Mouse (Mus musculus): ENCODE data around the gene Rpa1.
"Not testable (repeated sequence)": the region's sequence is repeated elsewhere in the genome, so short reads cannot be mapped to it uniquely, and the experiment has no call there.

Gene Rpa1

DNA sequence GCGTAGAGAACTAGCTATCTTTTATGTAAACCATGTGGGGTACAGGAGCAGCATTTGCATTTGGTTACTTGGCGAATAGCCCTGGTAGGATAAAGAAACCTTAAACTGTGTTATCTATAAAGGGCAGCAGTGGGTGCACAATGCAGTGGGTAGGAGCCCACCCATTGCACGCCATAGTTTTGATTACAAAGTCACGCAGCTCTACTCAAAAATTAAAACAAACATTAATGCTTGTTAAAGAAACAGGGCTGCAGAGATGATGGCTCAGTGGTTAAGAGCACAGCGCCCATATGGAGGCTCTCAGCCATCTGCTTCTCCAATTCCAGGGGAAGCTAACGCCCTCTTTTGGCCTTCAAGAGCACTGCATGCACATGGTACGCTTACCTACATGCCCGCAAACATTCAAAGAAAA lies 24.8 kb downstream of the Rpa1 start:
- no peak for DNase-seq (ENCODE audit: low read depth, low spot score)

DNA sequence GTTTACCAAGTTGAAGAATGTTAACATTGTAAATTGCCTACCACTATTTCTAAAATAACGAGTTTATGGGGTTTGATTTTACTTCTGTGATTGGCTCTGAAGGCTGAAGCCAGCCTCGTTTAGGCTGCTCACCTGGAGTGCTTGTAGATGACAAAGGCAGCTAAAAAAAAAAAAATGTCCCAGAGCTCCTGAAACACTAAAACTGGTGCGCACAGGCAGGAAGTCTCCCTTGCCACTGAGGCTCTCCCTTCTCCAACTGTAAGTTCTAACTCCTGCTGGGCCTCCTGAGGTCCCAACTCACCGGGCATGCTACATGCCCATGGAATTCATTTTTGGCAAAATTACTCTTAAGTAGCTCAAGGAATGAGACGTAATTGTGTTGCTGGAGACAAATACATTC lies 28.9 kb downstream of the Rpa1 start:
- no peak for DNase-seq (ENCODE audit: low read depth, low spot score)

DNA sequence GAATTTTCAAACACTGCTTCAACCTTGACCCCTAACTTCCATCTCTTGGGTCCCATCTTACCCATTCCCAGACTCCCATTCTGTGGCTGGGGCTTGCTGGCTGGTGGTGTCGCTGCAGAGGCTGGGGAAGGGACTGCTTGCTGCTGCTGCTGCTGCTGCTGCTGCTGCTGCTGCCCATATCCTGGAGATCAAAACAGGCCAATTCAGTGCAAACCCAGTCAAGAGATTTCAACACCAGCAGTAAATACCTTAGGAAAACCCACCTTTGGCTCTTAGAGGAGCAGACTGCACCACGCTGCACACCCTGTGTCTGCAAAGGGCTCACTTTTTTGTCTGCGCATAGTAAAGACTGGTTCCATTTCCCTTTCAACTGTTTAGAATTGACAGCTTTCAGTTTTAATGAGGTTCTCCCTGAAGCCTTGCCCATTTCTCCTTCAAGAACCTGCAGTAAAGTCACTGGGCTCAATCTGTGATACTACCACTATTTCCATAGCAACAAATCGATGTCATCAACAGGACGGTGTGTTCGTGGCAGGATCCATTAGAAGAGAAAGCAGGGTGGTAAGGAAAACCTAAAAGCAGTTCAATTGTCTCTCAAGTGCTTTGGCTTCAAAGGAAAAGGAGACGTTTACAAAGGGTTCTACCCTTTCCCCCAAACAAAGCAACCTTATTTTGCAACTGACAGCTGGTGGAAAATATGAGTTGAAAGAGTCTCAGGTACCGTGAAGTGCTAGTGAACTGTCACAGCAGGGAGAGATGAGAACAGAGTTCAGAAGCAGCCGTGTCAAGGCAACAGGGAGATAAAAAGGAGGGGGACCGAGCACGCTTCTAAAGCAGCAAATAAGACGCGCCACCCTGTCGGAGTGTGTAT lies 29.5 kb downstream of the Rpa1 start:
- no peak for DNase-seq (ENCODE audit: low read depth, low spot score)

DNA sequence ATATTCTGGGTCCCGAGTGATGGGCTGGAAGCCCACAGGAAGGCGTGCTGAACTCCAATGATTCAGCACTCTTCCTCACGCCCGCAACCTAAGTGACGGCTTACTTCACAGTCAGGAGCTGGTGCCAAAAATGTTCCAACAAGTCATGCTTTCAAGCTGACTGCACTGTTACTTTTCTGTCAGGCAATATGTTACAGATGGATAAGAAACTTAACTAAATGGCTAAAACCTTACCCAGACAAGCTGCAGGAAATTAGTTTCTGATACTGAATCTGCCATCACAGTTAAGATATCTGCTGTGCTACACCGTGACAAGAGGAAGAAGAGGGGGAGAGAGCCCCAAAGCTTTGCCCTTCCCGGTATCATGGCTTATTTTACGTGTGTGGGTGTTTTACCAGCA lies 34.3 kb downstream of the Rpa1 start:
- no peak for DNase-seq (ENCODE audit: low read depth, low spot score)

DNA sequence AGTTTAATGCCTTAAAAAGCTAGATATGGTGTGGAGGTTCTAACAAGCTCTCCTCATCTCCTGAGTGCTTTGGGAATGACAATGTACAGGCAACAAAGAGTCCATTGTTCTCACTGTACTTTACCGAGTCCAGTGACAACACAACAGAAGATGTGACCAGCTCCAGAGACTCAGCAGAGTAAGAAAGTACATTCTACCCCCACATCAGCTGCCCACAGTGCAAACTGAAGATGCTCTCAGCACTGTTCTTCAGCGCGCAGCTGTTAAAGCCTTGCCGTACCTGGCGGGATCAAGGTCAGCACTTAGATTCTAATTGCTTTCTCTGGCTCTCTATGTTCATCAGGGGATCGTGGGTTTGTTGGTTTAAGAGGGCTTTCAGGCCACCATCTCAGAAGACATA lies 36.4 kb downstream of the Rpa1 start:
- no peak for DNase-seq (ENCODE audit: low read depth, low spot score)

DNA sequence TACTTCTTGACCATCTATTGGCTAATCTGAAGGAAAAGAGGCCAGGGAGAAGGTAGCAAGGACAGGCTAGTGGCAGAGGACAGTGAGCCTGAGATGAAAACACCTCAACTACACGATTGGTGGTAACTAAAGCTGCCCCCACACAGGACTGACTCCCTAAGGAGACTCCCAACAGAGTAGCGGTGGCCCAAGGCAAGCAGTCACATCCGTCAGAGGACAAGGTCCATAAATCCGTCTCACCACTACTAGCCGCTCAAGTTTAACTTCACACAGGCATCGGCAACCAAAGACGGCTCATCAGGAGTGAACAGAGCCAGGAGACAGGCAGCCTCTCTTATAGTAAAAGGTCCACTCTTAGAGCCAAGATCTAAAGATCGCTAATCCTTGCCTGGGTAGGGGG lies 37.3 kb downstream of the Rpa1 start:
- DNase-seq (ENCODE audit: low read depth, low spot score) = no peak

DNA sequence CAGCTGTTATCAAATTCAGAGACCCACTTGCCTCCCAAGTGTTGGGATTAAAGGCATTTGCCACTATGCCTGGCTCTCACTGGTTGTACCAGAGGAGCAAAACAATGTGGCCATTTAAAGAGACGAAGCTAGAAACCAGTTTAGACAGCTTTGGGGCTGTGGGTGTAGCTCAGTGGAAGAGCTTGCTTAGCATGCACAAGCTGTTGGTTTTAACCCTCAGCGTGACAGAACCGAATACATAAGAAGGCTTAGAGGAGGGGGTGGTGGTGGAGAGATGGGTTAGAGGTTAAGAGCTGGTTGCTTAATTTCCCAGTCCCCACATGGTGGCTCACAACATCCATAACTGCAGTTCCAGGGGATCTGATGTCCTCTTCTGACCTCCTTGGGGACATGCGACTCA lies 39.5 kb downstream of the Rpa1 start:
- no peak for DNase-seq (ENCODE audit: low read depth, low spot score)

DNA sequence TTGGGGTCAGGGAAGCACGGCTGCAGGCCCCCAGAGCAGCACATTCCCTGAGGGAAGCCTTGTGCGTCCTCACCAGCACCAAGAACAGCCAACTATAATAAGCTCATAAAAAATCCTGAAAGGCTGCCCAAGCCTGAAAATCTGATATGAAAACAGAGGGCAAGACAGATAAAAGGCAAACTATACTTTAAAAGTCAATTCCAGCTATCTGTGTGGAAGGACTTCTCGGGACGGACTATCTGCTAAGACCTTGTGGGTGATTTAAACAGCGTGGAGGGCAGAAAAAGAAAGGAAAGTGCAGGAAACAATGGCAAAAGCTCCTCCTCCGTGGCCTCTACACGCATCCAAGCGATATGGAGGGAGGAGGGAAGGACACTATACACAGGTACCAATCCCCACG lies 43.3 kb downstream of the Rpa1 start:
- DNase-seq (ENCODE audit: low read depth, low spot score) = no peak

DNA sequence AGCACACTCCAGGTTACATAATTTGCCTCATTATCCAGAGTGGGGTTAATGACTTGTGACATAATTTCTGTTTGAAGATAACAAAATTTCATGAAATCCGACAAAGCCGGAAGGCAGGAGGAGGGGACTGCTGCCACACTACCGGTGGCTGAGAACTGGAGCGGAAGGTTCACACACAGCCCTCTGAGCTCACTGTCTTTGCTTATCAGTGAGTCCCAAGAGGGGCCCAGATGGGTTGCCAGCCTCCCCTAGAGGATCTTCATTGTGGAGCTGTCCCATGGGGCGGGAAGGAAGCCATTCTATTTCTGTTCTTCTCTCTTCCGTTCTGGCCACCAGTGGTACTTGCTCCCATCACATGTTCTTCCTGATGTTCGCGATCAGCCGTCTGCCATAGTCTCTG lies 47.2 kb downstream of the Rpa1 start:
- no peak for DNase-seq (ENCODE audit: low read depth, low spot score)

DNA sequence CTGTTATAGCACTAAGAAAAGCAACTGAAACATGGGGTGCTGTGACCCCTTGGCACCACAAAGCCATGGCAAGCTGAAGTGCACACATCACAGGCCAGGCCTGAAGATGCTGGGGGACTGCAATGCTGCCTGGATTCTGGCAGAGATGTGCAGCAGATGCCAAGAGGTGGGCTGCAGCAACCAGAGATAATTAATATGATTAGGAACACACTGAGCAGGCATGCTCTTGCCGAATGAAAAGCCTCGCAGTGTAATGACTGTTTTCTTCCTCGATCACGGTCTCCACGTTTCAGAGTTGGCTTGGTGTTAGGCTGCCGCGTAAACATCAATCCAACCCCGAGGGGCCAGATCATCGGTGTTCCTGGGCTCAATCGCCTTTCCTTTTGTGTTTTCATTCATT lies 48.3 kb downstream of the Rpa1 start:
- DNase-seq (ENCODE audit: low read depth, low spot score) = no peak

DNA sequence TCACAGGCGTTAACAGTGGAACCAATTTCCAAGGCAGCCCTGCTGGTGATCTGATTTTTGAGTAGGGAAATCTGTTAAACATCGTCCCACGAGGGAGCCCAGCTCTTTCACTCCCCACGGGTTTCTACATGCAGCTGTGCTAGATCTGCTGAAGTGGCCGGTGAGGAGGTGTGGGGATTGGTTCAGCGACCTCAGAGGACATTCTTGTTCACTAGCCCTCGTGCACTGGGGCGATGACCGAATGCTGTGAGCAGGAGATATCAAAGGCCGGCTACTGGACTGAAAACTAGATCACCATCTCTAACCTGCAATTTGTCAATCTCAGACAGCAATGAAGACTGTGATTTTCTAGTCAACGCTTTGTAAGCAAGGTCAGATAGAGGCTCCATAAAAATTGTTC lies 49.6 kb downstream of the Rpa1 start:
- DNase-seq (ENCODE audit: low read depth, low spot score) = no peak

DNA sequence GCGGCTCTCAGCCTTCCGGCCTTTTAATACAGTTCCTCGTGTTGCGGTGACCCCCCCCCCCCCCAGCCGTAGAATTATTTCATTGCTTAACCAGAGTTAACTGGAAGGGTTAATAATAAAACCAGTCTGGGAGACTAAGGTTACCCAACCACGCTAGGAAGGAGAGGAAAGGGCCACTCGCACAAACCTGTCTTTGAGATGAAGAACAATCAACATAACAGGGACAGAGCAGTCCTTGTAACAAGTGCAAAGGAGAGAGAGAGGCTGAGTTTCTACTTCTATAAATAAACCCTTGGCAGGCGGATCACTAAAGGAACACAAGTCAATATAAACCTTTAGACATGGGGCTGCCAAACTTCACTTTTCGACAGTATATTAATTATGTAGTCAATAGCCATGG lies 50.5 kb downstream of the Rpa1 start:
- DNase-seq (ENCODE audit: low read depth, low spot score) = no peak

DNA sequence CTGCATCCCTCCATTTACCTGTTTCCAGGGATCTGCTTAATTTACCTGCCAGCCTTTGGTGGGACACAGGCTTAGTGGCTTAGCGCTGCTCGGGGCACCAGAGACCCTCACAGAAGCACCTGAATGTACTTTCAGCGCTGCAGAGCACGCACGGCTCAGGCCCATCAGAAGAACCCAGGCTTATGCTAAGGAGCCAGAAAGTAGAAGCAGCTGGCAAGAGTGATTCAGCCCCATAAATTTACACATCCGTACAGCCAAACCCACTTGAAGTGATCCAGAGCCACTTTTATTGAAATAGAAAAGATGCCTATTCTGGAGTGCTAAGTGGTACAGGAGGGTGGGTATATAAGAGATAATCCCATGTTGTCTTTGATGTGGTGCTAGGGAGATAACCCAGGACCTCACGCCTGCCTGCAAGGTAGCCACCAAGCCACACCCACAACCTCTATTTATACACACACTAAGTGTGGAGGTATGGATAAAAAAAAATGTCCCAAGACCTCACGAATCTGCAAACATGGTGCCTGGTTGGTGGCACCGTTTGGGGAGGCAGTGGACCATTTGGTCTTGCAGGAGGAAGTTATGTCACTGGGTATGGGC lies 51.6 kb downstream of the Rpa1 start:
- no peak for DNase-seq (ENCODE audit: low read depth, low spot score)

DNA sequence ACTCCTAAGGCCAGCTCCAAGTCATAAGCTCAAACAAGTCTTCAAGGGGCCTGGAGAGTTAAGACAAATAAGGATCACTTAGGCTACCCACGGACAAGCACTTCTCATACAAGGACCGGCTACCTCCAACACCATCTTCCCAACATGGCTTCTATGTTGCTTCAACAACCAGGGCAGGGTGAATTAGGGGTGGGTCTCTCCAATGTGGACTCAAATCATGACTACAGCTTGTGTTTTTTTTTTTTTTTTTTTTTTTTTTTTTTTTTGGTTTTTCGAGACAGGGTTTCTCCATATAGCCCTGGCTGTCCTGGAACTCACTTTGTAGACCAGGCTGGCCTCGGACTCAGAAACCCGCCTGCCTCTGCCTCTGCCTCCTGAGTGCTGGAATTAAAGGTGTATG lies 52.6 kb downstream of the Rpa1 start:
- not testable (repeated sequence) for DNase-seq (ENCODE audit: low read depth, low spot score)

DNA sequence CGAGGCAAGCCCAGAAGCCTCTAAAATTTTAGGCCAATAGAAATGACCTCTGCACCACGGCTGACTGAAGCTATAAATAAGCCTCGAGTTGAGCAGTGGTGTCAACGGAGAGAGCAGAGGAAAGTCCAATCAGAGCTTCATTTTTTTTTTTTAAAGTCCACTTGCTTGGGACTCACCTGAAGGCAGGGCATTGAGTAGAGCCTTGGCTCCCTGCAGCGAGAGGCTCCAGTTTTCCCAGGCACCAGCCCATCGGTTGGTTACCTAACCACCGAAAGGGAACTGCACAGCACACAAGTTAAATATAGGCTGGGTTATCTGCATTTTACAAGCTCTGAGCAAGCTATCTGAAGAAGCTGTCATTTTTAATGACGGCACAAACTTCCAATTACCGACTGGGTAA lies 53.3 kb downstream of the Rpa1 start:
- no peak for DNase-seq (ENCODE audit: low read depth, low spot score)

DNA sequence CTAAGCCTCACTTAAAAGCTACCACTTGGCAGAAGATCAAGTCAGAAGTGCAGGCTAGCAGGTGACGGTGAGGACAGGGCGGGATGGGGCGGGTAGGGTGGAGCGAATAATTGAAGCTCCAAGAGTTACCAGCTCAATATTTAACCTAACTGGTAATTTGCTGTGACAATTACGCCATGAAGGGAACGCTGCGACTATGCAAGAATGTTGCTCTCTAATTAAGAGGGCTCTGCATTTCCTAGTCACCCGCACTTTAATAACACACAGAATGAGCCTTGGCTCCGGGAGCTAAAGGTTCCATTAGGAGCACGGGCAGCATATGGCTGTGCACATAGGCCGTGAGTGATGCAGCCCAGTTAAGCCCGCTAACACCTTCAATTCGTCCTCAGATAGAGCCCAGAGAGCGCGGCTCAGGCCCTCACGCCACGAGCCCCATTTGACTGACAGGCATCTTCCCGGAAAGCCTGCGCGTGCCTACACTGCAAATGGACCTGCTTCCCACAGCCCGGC lies 54.2 kb downstream of the Rpa1 start:
- DNase-seq (ENCODE audit: low read depth, low spot score) = no peak

DNA sequence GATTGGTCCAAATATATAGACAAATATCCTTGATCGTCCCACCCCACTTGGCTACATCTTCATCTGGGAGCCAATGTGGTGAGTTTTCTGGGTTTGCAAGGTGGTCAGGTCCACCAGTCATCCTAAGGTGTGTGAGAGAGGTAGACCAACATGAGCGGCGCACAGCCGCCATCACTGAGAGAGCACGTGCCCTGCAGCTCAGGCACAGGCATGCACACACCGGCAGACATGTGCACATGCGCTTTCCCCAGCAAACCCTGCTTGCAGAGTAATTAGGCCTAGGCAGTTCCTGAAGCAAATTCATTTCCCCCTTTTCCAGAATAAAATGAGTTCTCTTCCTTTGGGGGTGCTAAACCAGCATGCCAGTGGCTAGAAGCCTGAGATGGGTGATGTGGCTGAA lies 55.8 kb downstream of the Rpa1 start:
- no peak for DNase-seq (ENCODE audit: low read depth, low spot score)

DNA sequence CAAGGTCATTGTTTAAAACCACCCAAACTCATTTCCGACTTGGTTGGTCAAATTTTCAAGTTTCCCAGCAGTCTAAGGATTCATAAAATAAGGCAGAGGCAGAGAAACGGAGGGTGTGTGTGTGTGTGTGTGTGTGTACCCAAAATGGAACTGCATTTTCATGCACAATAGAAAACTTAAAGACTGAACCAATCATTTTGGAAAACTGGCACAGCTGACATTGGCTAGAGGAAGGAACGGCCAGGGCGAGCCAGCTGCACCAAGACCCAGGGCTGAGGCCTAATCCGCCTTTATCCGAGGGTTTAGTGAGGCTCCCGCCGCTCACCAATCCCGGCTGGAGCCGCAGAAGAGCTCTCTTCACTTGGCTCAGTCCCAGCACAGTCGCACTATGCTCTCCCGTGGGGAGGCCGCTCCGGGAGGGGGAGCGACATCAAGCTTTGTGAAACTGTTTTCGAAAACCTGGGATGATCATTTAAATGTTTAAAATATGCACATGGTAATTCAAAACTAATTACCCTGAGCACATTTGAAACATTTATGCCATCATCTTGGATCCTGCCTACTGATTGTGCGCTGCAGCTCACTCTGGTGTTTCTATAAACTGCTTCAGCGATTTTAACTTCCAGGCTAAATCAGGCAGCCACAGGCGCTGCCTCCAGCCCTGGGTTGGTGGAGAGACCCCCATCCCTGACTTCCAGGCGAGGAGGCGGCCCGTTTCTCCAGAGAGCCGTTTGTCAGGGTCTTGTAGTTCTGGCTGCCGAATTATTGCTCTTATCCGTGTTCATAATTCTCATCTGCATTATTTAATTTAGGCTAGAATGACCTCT lies 56.5 kb downstream of the Rpa1 start:
- DNase-seq (ENCODE audit: low read depth, low spot score) = no peak

DNA sequence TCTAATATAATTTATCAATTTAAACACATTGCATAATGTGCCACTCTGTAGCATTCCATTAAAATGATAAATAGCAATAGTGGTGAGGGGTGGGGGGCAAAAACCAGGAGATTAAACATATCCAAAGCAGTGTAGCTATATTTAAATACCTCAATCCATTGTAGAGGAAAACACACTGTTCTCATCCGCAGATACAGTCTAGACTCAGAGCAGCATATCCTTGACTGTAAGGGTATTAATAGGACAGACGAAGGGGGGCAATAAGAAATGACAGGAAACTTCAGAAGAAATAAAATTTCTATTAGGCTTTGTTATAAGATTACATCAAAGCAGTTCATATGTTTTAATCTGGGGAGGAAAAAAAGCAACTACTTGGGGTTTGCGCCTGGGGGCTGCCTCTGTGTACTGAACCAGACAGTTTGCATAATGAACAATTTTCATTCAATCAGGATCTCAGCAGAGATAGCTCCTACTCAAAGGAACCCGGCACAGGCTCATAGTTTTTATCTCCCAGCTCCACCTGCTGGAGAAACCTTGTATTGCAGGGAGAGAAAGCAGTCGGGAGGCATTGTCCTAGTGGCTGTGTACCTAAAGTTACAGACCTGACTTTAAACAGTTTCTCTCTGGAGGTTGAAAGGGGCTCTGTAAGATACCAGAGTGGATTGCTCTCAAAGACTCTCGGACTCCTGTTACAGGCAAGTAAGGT lies 57.4 kb downstream of the Rpa1 start:
- DNase-seq (ENCODE audit: low read depth, low spot score) = peak; percentile 93

DNA sequence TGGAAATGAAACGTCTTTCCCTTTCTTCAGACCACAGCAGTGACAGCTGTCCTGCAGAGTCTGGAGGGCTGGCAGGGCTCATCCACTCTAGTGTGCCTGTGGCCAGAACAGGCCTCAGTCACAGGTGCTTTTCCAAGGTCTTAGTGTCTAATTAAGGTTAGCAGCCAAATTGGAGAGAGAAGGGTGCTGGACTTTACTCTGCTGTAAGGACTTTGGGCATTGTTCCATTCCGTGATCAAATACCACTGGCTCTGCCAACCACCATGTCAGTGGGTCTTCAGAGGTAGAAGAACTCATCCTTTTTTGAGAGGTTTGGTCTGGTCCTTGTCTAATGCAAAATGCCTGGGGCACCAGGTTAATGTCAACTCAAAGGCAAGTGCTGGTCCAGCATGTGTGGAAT lies 59.0 kb downstream of the Rpa1 start:
- DNase-seq (ENCODE audit: low read depth, low spot score) = no peak

DNA sequence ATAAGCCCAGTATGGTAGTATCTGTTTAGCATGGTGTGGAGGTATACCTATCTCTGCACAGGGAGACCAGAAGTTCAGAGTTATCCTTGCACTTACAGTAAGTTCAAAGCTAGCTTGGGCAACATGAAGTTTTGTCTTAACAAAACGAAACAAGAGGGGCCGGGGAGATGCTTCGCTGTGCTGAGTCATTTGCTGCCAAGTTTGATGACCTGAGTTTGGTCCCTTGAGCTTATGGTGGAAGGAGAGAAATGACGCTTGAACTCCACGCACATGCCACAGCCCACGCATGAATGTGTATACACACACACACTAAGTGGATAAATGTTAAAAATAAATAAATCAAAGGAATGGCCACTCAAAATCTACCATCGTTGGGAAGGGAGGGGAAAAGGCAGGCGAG lies 59.6 kb downstream of the Rpa1 start:
- DNase-seq (ENCODE audit: low read depth, low spot score) = no peak

DNA sequence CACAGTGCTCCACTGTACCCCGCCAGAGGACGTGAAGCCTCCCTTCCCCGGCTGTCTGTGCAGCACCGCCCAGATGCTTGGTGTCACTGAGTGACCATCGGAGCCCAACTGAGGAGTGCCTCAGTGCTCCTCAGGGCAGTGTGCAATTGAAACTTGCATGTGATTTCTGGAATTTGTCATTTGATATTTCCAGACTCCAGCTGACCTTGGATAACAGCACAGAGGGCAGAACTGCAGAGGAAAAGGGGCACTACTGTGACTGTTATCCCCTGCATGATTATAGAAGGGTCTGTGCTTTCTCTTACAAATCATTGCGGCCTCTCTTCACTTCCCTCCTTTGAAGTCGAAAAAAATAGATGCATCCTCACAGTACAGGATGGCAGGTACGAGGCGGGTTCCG lies 60.2 kb downstream of the Rpa1 start:
- no peak for DNase-seq (ENCODE audit: low read depth, low spot score)

All from forelimb bud, embryonic 11.5 days (tissue).